Mouse (Mus musculus) hindbrain, embryonic 15.5 days (tissue): ENCODE results near the gene Nxf1. TPM values are rescaled to one million over a fixed set of nuclear protein-coding genes. Genes with fewer than 3 reads are reported as not detected.

ENCODE experiments used
- ATAC-seq: fragments of 200-750 bp; cut with Nextera tagmentation; 2 replicates; pipeline ENCODE4 v1.8.0; 2017; ENCODE audit warnings: low read depth, moderate number of reproducible peaks, moderate TSS enrichment; ENCODE audit not compliant: low FRiP score
- H3K27ac ChIP-seq: fragments of 300-500 bp; sonication (generic); replicated peaks from 2 replicates; pipeline ENCODE4 v1.5.1; 2015; ENCODE audit warnings: mild to moderate bottlenecking, inconsistent platforms
- H3K27me3 ChIP-seq: fragments of 300-500 bp; sonication (generic); 2 replicates; pipeline ENCODE4 v1.6.1; 2015; ENCODE audit warnings: control low read depth, inconsistent platforms
- H3K36me3 ChIP-seq: fragments of 300-500 bp; sonication (generic); 2 replicates; pipeline ENCODE4 v1.6.1; 2015; ENCODE audit warnings: control low read depth, inconsistent platforms
- H3K4me1 ChIP-seq: fragments of 300-500 bp; sonication (generic); replicated peaks from 2 replicates; pipeline ENCODE4 v1.6.1; 2015; ENCODE audit warnings: control low read depth, inconsistent platforms
- H3K4me2 ChIP-seq: fragments of 300-500 bp; sonication (generic); 2 replicates; pipeline ENCODE4 v1.6.1; 2015; ENCODE audit warnings: moderate library complexity, mild to moderate bottlenecking, inconsistent platforms
- H3K4me3 ChIP-seq: fragments of 300-500 bp; sonication (generic); 2 replicates; pipeline ENCODE4 v1.5.1; 2015; ENCODE audit warnings: mild to moderate bottlenecking, inconsistent platforms
- H3K9ac ChIP-seq: fragments of 300-500 bp; sonication (generic); 2 replicates; pipeline ENCODE4 v1.6.1; 2015; ENCODE audit warnings: inconsistent platforms
- H3K9me3 ChIP-seq: fragments of 300-500 bp; sonication (generic); 2 replicates; pipeline ENCODE4 v1.6.1; 2016; ENCODE audit warnings: control low read depth, inconsistent platforms
- WGBS: fragments of 180-500 bp; shearing (Covaris S2); methylation state at CpG from one replicate; pipeline ENCODE4 v1.1.7; 2015; 5-methylcytosine and 5-hydroxymethylcytosine counted together
- polyA plus RNA-seq: library from polyadenylated mRNA; unstranded; fragments of >200 nt; fragmentation: Nextera tagmentation; extraction: Ambion mirVana; gene quantifications from 2 replicates; pipeline ENCODE4 v1.2.1, GENCODE M21; 2015

The Nxf1 gene
- polyA plus RNA-seq, 1 experiment from 2014 or later, result 145 TPM

GRCm38 (mm10) chr19:8786008-8786781 lies 29.3 kb downstream of the Nxf1 start, which contains the start of gene Taf6l:
Gene Taf6l, minus strand, starts transcription at chr19:8786417.
- Histone ChIP-seq H3K27ac (peak within 1 kb of the TSS; percentile 87), H3K4me1 (peaks cover 13% of the 10 kb centered on the region), H3K4me2 (peak within 1 kb of the TSS; percentile 59), H3K4me3 (peak within 1 kb of the TSS; percentile 78), H3K27me3 (no peaks in the 10 kb centered on the region), H3K36me3 (peaks cover 21% of the 10 kb centered on the region), H3K9me3 (no peaks in the 10 kb centered on the region), H3K9ac (peak within 1 kb of the TSS; percentile 66)
- under 1% methylated on average over 32 of the region's 32 CpGs for WGBS
- peak; percentile 100 for ATAC-seq

GRCm38 (mm10) chr19:8788521-8788920 lies 31.6 kb downstream of the Nxf1 start:
- ATAC-seq, result no peak
- WGBS, result 22% methylated on average over 3 of the region's 3 CpGs
- Histone ChIP-seq H3K36me3 (peaks cover 19% of the 10 kb centered on the region), H3K4me3 (no peak overlapping the region), H3K27ac (no peak overlapping the region), H3K4me2 (no peak overlapping the region), H3K9ac (no peak overlapping the region), H3K9me3 (no peaks in the 10 kb centered on the region), H3K4me1 (peaks cover 13% of the 10 kb centered on the region), H3K27me3 (no peaks in the 10 kb centered on the region)

- no peak overlapping the region for H3K27ac ChIP-seq
- peaks cover 24% of the 10 kb centered on the region for H3K36me3 ChIP-seq
- 52% methylated on average over 1 of the region's 1 CpGs for WGBS
- no peak overlapping the region for H3K4me2 ChIP-seq
- H3K27me3 ChIP-seq, result no peaks in the 10 kb centered on the region
- no peak for ATAC-seq
- H3K4me3 ChIP-seq, result no peak overlapping the region
- H3K9ac ChIP-seq, result no peak overlapping the region
- H3K9me3 ChIP-seq, result no peaks in the 10 kb centered on the region
- peaks cover 13% of the 10 kb centered on the region for H3K4me1 ChIP-seq
Measured at GRCm38 (mm10) chr19:8789171-8789570, 32.3 kb downstream of the Nxf1 start.

GRCm38 (mm10) chr19:8790171-8790570 lies 33.3 kb downstream of the Nxf1 start:
- Histone ChIP-seq H3K4me2 (no peak overlapping the region), H3K9me3 (no peaks in the 10 kb centered on the region), H3K27ac (no peak overlapping the region), H3K4me1 (peaks cover 9% of the 10 kb centered on the region), H3K36me3 (peaks cover 34% of the 10 kb centered on the region), H3K4me3 (no peak overlapping the region), H3K27me3 (no peaks in the 10 kb centered on the region), H3K9ac (no peak overlapping the region)
- ATAC-seq, result no peak
- WGBS, result 85% methylated on average over 7 of the region's 7 CpGs

GRCm38 (mm10) chr19:8798264-8798946 lies 41.5 kb downstream of the Nxf1 start, which contains the start of gene Polr2g:
Gene Polr2g, minus strand, starts transcription at chr19:8798577.
- Histone ChIP-seq H3K9me3 (no peaks in the 10 kb centered on the region), H3K27ac (peak within 1 kb of the TSS; percentile 72), H3K4me2 (peak within 1 kb of the TSS; percentile 83), H3K4me1 (peaks cover 22% of the 10 kb centered on the region), H3K27me3 (no peaks in the 10 kb centered on the region), H3K9ac (peak within 1 kb of the TSS; percentile 72), H3K4me3 (peak within 1 kb of the TSS; percentile 71), H3K36me3 (peaks cover 20% of the 10 kb centered on the region)
- ATAC-seq, result peak; percentile 76
- WGBS, result 2% methylated on average over 25 of the region's 25 CpGs

- Histone ChIP-seq H3K4me1 (peaks cover 26% of the 10 kb centered on the region), H3K36me3 (peaks cover 15% of the 10 kb centered on the region), H3K27ac (peak overlapping the region; percentile 72; the same call in 1 of the 2 replicates), H3K27me3 (no peaks in the 10 kb centered on the region), H3K4me2 (peak overlapping the region; percentile 83), H3K9ac (0 out of 2 replicates have a peak overlapping the region, but pooled peaks have one; percentile 72), H3K9me3 (no peaks in the 10 kb centered on the region), H3K4me3 (peak overlapping the region; percentile 71; the same call in 1 of the 2 replicates)
- no peak for ATAC-seq
Measured at GRCm38 (mm10) chr19:8798947-8799315, 42.1 kb downstream of the Nxf1 start.

GRCm38 (mm10) chr19:8802130-8802821 lies 45.4 kb downstream of the Nxf1 start, which contains the start of gene Zbtb3:
Gene Zbtb3, plus strand, starts transcription at chr19:8802555.
- WGBS, result under 1% methylated on average over 30 of the region's 30 CpGs
- H3K4me2 ChIP-seq, result peak within 1 kb of the TSS; percentile 57

GRCm38 (mm10) chr19:8803204-8803780 lies 46.4 kb downstream of the Nxf1 start:
- ATAC-seq, result no peak
- H3K9me3 ChIP-seq, result no peaks in the 10 kb centered on the region
- peak overlapping the region; percentile 92; the same call in 1 of the 2 replicates for H3K27ac ChIP-seq
- 89% methylated on average over 9 of the region's 9 CpGs for WGBS
- peak overlapping the region; percentile 57 for H3K4me2 ChIP-seq
- peaks cover 16% of the 10 kb centered on the region for H3K4me1 ChIP-seq
- H3K36me3 ChIP-seq, result peaks cover 33% of the 10 kb centered on the region
- H3K27me3 ChIP-seq, result no peaks in the 10 kb centered on the region
- H3K4me3 ChIP-seq, result peak overlapping the region; percentile 66
- no peak overlapping the region for H3K9ac ChIP-seq

More at GRCm38 (mm10) chr19:8802130-8802821, 45.4 kb downstream of the Nxf1 start, which contains the start of gene Zbtb3:
- ATAC-seq, result peak; percentile 98
- Histone ChIP-seq H3K9me3 (no peaks in the 10 kb centered on the region), H3K4me1 (peaks cover 23% of the 10 kb centered on the region), H3K4me3 (peak within 1 kb of the TSS; percentile 66), H3K27me3 (no peaks in the 10 kb centered on the region), H3K9ac (peak within 1 kb of the TSS; percentile 51), H3K27ac (peak within 1 kb of the TSS; percentile 92), H3K36me3 (peaks cover 27% of the 10 kb centered on the region)

- 93% methylated on average over 11 of the region's 11 CpGs for WGBS
- H3K27ac ChIP-seq, result no peak overlapping the region
- ATAC-seq, result no peak
Measured at GRCm38 (mm10) chr19:8803879-8804660, 47.2 kb downstream of the Nxf1 start.

GRCm38 (mm10) chr19:8806810-8807209 lies 49.9 kb downstream of the Nxf1 start:
- ATAC-seq, result no peak
- no peak overlapping the region for H3K4me3 ChIP-seq
- peaks cover 13% of the 10 kb centered on the region for H3K4me1 ChIP-seq
- no peaks in the 10 kb centered on the region for H3K27me3 ChIP-seq
- H3K27ac ChIP-seq, result no peak overlapping the region
- no peak overlapping the region for H3K4me2 ChIP-seq
- H3K36me3 ChIP-seq, result peaks cover 51% of the 10 kb centered on the region
- 95% methylated on average over 5 of the region's 5 CpGs for WGBS
- no peaks in the 10 kb centered on the region for H3K9me3 ChIP-seq
- H3K9ac ChIP-seq, result no peak overlapping the region

More at GRCm38 (mm10) chr19:8803879-8804660, 47.2 kb downstream of the Nxf1 start:
- Histone ChIP-seq H3K4me2 (no peak overlapping the region), H3K4me1 (peaks cover 16% of the 10 kb centered on the region), H3K9ac (no peak overlapping the region), H3K9me3 (no peaks in the 10 kb centered on the region), H3K27me3 (no peaks in the 10 kb centered on the region), H3K4me3 (no peak overlapping the region), H3K36me3 (peaks cover 34% of the 10 kb centered on the region)

- 67% methylated on average over 11 of the region's 11 CpGs for WGBS
- Histone ChIP-seq H3K4me3 (no peak overlapping the region), H3K27me3 (no peaks in the 10 kb centered on the region), H3K9ac (no peak overlapping the region), H3K4me2 (0 out of 2 replicates have a peak overlapping the region, but pooled peaks have one; percentile 35), H3K27ac (no peak overlapping the region), H3K9me3 (no peaks in the 10 kb centered on the region), H3K36me3 (peaks cover 26% of the 10 kb centered on the region), H3K4me1 (peaks cover 45% of the 10 kb centered on the region)
- no peak for ATAC-seq
Measured at GRCm38 (mm10) chr19:8815812-8816211, 58.9 kb downstream of the Nxf1 start.
